Mouse (Mus musculus) megakaryocyte, adult 5-6 weeks (primary cell): ENCODE measurements around the gene Gtpbp8. TPM values are rescaled to one million over a fixed set of nuclear protein-coding genes. Genes with fewer than 3 reads are reported as not detected.

Experiments
- ATAC-seq: 2 replicates; pipeline ENCODE4 v1.8.0; 2016; ENCODE audit warnings: mild to moderate bottlenecking, inconsistent platforms; ENCODE audit not compliant: poor library complexity, severe bottlenecking
- total RNA-seq, 2 experiments: library from RNA; stranded (forward) in 1 of 2; stranded (reverse) in 1 of 2; fragments of 153-499, 151-499 nt in 1 of 2; fragments of 221-1000, 200-1000 nt in 1 of 2; gene quantifications; 2 replicates each; pipeline versions ENCODE4 v1.2.3 to v1.2.4; 2015 to 2017

Gtpbp8 gene
- total RNA-seq, 2 experiments from 2014 or later: 11.1 to 17.2 TPM

- ATAC-seq: peak; percentile 64
Measured at GRCm38 (mm10) chr16:44691561-44692141, 54.5 kb downstream of the Gtpbp8 start.

GRCm38 (mm10) chr16:44691066-44691465, 55.1 kb downstream of the Gtpbp8 start:
- ATAC-seq: no peak

GRCm38 (mm10) chr16:44690501-44690900, 55.7 kb downstream of the Gtpbp8 start:
- no peak for ATAC-seq

- ATAC-seq: no peak
Measured at GRCm38 (mm10) chr16:44688507-44688906, 57.7 kb downstream of the Gtpbp8 start.

GRCm38 (mm10) chr16:44687719-44688420, 58.3 kb downstream of the Gtpbp8 start:
- ATAC-seq: no peak

- no peak for ATAC-seq
Measured at GRCm38 (mm10) chr16:44686991-44687718, 59.0 kb downstream of the Gtpbp8 start.

Other genes starting within 250 kb of the Gtpbp8 start
- 0.07 TPM in 1 of 2 replicates, not detected in the other for gene Boc, start 187.5 kb downstream of the Gtpbp8 start, total RNA-seq (2015)
- not detected in 2 replicates for gene Boc, start 187.5 kb downstream of the Gtpbp8 start, total RNA-seq (2017)
- gene Nepro, start 22.1 kb downstream of the Gtpbp8 start, total RNA-seq (2015): 8.6 and 11.2 TPM in 2 replicates
- gene Nepro, start 22.1 kb downstream of the Gtpbp8 start, total RNA-seq (2017): 13.4 and 15.1 TPM in 2 replicates
- gene Cd200r1, start 19.4 kb upstream of the Gtpbp8 start, total RNA-seq (2015): 29.0 and 36.0 TPM in 2 replicates
- gene Cd200r1, start 19.4 kb upstream of the Gtpbp8 start, total RNA-seq (2017): 16.3 and 18.5 TPM in 2 replicates
- 6.8 and 8.2 TPM in 2 replicates for gene Cd200r4, start 65.4 kb upstream of the Gtpbp8 start, total RNA-seq (2015)
- 4.3 and 5.5 TPM in 2 replicates for gene Cd200r4, start 65.4 kb upstream of the Gtpbp8 start, total RNA-seq (2017)
- gene Cd200r2, start 120.7 kb upstream of the Gtpbp8 start, total RNA-seq (2015): 0.18 TPM in 1 of 2 replicates, not detected in the other
- 0.15 TPM in 1 of 2 replicates, not detected in the other for gene Cd200r2, start 120.7 kb upstream of the Gtpbp8 start, total RNA-seq (2017)
- gene Cd200r3, start 197.3 kb upstream of the Gtpbp8 start, total RNA-seq (2015): 47.9 and 51.3 TPM in 2 replicates
- gene Cd200r3, start 197.3 kb upstream of the Gtpbp8 start, total RNA-seq (2017): 38.5 and 47.3 TPM in 2 replicates